Mouse (Mus musculus) liver, adult 2 months (tissue): ENCODE data around the gene Olfr1394.

Experiments
- CTCF ChIP-seq: fragments of 200-500 bp; IDR thresholded peaks from 2 replicates; pipeline ENCODE4 v1.5.1; 2011; ENCODE audit warnings: low read depth, low read length, control low read depth
- POLR2A ChIP-seq: fragments of 200-500 bp; IDR thresholded peaks from 2 replicates; pipeline ENCODE4 v1.6.1; 2011; ENCODE audit warnings: low read length, control low read depth; ENCODE audit not compliant: insufficient read depth; ENCODE audit errors: extremely low read depth

GRCm38 (mm10) chr11:49111000-49111399 is 43.2 kb upstream of the Olfr1394 start:
- no peak for TF ChIP-seq CTCF
- TF ChIP-seq POLR2A: no peak
